Mouse (Mus musculus): ENCODE measurements around the gene Ankrd33b.

Gene Ankrd33b

DNA sequence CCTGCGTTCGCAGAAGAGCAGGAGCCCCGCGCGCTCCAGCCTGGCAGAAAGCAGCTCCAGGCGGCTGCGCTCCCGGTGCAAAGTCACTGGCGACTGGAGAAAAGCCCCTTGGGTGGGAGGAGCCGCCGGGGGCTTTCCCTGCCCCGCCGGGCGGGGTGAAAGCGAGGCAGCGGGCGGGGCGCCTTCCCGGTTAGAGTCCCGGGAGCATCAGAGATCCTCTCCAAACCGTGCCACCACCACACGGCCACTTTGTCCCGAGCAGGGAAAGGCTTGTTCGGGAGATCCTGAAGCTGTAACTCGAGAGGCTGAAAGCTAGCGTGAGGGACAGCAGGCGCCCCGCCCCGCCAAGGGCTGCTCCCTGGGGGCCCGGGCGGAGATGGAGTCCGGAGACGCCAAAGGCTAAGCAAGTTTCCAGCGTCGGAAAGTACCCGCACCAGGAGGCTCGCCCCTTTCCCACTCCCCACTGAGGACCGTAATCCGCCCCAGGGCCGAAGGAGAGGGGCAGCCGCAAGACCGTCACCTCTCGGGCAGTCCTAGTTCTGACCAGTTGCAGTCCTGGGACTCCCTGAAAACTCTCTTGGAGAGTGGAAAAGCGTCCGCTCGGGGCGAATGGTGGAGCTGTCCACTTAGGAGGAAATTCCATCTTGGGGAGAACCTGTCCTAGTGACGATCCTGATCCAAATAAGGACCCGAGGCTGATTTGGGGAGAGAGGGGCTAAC lies at the start of gene Ankrd33b:
Gene Ankrd33b, minus strand, starts transcription at position 246 of the 720 bp plus-strand sequence.
- peak in 1 of 2 experiments; percentile 54 for DNase-seq (ENCODE audit: low spot score in 2 of 2)

DNA sequence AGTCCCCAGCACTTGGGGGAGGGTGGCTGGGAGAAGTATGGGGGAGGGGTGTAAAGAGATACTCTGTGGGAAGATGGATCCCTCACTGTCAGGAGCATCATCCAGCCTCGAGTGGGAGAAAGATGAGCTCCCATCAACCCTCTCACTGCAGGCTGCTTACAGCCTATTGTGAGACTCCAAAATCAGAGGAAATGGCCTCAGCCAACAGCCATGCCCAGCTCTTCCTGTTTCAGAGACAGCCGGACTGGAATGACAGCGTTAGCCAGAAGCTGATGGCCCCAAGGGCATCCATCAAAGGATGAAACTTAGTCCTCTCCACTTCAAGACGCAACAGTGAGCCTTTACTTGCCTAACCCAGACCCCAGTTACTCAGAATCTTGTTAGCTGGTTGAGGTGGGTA lies 47.7 kb upstream of the Ankrd33b start:
- DNase-seq (ENCODE audit: low spot score in 2 of 2): no peak

DNA sequence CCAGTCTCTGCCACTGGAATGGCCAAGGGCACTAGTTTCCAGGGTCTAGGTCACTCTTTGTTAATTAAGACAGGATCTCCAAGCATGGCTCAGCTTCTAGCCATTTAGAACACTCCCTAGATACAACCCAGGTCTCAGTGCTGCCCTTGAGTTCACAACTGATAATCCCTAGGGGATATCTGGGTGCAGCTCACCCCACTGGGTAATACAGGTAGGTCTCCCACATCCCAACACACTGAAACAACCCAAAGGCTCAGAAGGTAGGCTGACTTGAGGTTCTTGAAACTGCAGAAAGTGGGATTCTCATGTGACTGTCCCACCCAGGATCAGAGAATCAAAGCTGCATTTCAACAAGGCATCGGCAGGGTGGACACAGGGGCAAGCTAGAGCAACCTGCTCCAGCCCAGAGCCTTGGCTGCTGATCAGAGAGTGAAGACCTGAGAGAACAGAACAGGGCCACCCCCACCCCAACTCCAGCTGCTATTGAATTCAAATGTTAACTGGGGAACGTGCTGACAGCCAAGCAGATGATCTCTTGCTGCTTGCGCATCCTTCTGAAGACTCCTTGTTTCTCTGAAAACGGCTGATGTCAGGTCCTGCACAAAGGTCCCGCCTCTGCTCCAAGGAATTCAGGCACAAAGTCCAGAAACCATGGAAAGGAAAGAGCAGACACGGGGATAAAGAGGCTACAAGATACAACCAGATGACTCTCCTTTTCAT lies 46.8 kb upstream of the Ankrd33b start:
- no peak for DNase-seq (ENCODE audit: low spot score in 2 of 2)

- DNase-seq (ENCODE audit: low spot score in 2 of 2): no peak
Observed at GRCm38 (mm10) chr15:31413662-31414061, 46.1 kb upstream of the Ankrd33b start.

DNA sequence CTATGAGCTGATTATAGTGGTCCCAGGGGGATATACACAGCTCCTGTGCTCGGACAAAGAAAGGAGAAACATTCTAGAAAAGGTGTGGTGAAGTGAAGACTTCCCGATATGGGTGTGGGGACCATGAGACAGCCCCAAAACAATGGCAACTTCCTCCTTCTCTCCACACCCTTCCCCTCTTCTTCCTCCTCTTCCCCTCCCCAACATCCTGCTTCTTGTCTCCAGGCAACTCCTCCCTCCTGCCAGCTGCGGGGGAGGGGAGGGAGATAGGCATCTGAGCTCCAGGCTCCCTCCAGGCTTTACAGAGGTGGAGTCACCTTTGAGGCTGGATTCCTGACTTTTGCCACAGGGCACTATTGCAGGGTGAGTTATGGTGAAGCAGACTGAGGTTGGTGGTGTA lies 45.4 kb upstream of the Ankrd33b start:
- no peak for DNase-seq (ENCODE audit: low spot score in 2 of 2)

- no peak for DNase-seq (ENCODE audit: low spot score in 2 of 2)
Observed at GRCm38 (mm10) chr15:31412436-31412835, 44.9 kb upstream of the Ankrd33b start.

DNA sequence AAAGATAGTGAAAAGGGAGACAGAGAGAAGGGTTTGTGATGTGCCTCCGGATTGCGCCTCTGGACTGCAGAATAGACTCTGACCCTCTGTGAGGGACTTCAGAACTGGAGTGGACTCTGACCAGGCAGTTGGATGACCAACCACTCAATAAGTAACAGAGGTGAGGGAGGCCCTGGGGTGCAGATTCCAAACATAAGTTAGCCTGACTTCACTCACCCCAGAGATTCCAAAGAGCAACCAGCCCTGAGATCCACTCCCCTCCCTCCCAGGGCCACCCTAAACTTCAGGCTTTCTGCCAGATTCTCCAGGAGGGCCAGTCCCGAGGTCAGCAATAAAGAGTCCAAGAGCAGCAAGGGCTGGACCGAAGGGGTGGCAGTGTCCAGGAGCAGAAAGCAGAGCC lies 40.0 kb upstream of the Ankrd33b start:
- DNase-seq (ENCODE audit: low spot score in 2 of 2): no peak

GRCm38 (mm10) chr15:31406881-31407280 lies 39.4 kb upstream of the Ankrd33b start:
- no peak for DNase-seq (ENCODE audit: low spot score in 2 of 2)

DNA sequence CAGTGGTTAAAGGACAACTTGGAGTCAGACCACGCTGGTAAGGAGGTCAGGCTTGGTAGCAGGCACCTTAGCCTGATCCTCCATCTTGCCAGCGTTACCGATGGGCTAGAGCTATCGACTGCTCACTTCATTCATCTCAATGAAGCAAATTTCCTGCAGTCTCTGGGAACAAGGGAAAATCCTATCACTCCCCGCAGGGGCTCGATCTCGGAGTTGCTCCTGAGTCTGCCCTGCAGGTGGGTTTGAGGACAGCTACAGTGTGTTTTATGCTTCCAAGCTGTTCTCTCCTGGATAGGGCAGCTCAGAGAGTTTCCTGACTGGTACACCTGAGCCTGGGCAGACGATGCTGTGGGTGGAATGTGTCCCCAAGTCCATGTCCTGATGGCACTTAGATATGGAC lies 36.8 kb upstream of the Ankrd33b start:
- no peak for DNase-seq (ENCODE audit: low spot score in 2 of 2)

GRCm38 (mm10) chr15:31402200-31402892 lies 34.8 kb upstream of the Ankrd33b start:
- DNase-seq (ENCODE audit: low spot score in 2 of 2): no peak

DNA sequence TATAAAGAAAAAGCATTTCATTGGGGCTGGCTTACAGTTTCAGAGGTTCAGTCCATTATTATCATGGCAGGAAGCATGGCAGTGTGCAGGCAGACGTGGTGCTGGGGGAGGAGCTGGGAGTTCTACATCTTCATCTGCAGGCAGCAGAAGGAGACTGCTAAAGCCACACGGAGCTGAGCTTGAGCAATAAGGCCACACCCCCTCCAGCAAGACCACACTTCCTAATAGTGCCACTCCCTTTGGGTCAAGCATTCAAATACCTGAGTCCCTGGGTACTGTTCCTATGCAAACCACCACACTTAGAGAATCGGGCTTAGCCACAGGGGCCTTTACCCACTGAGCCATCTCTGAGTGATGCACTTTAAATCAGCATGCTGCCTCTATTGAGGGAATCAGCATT lies 33.4 kb upstream of the Ankrd33b start:
- DNase-seq (ENCODE audit: low spot score in 2 of 2): no peak

DNA sequence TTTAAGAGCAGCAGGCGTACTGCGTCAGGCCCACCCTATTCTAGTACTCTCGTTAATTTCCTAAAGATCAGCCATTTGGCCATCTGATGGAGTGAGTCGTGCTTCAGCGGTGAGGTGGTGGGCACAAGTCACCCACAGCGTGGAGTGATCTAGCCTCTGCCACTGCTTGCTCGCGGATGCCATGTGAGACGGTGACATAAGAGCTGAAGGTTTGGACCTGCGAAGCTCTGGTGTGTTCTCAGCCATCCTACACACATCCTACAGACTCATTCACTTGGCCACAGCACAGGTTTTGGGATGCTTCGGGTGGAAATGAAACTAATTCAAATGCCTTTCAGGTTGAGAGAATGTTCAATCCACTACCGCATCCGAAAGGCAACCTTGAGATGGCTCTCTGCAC lies 31.2 kb upstream of the Ankrd33b start:
- DNase-seq (ENCODE audit: low spot score in 2 of 2): no peak

GRCm38 (mm10) chr15:31397379-31397778 lies 29.9 kb upstream of the Ankrd33b start:
- no peak for DNase-seq (ENCODE audit: low spot score in 2 of 2)

- DNase-seq (ENCODE audit: low spot score in 2 of 2): no peak
Observed at GRCm38 (mm10) chr15:31396755-31397154, 29.2 kb upstream of the Ankrd33b start.

GRCm38 (mm10) chr15:31395986-31396385 lies 28.5 kb upstream of the Ankrd33b start:
- no peak for DNase-seq (ENCODE audit: low spot score in 2 of 2)

- no peak for DNase-seq (ENCODE audit: low spot score in 2 of 2)
Observed at GRCm38 (mm10) chr15:31393402-31393801, 25.9 kb upstream of the Ankrd33b start.

DNA sequence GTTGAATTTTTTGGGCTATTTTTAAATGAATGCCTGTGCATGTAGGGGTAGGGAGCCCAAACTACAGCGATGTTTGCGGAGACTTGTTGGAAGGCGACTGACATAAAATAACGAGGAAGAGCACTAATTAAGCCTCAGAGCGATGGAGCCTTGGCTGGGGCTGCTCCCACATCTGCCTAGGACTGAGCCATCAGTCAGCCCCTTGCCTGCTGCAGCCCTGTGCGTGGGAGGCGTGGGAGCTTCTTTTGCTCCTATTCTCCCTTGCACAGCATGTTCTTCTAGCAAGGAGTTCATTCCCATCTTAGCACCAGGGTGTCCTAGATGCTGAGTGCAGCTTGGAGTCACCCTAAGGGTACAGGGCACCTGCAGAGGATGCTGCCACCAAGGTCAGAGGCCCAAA lies 25.2 kb upstream of the Ankrd33b start:
- peak in 1 of 2 experiments; percentile 61 for DNase-seq (ENCODE audit: low spot score in 2 of 2)

DNA sequence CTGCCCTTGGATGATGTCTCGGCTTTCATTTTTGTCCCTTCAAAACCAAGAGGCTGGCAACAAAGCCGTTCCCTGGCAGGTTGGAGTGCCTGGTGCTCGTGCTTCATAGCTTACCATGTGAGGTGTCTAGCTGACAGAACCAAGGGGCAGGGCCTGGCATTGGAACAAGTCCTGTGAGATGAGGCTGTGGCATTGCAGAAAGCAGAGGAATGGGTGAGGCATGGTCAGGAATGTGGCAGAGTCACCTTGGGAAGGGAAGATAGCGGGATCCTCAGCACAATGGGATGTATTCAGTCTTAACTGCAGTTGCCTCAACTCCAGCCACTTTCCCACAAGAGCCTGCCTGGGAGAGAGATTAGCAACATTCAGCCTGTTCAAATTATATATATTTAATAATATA lies 24.6 kb upstream of the Ankrd33b start:
- DNase-seq (ENCODE audit: low spot score in 2 of 2): no peak

DNA sequence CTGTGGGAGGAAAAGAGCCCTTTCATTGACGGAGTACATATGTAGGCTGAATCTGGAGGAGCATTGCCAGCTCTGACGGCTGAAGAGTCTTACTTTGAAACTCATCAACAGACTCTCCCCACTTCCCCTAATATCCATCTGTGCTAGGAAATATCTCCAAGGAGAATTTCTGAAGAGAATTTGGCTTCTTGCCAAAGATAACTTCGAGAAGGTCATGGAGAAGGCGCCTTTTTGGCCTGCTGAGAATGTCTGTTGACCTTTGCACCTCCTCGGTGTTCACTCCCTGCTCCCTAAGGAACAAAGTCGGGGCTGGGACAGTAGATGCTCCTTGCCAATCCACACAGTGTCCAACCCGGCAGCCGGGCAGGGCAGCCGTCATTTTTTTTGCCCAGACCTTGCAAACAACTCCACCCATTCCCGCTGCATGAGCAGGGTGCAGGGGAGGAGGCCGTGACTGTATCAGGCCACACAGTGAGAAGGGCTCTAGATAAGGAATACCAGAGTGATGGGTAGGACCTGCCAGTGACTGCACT lies 14.5 kb upstream of the Ankrd33b start:
- no peak for DNase-seq (ENCODE audit: low spot score in 2 of 2)

- no peak for DNase-seq (ENCODE audit: low spot score in 2 of 2)
Observed at GRCm38 (mm10) chr15:31379471-31379870, 11.9 kb upstream of the Ankrd33b start.

GRCm38 (mm10) chr15:31375212-31375611 lies 7.7 kb upstream of the Ankrd33b start:
- no peak for DNase-seq (ENCODE audit: low spot score in 2 of 2)

DNA sequence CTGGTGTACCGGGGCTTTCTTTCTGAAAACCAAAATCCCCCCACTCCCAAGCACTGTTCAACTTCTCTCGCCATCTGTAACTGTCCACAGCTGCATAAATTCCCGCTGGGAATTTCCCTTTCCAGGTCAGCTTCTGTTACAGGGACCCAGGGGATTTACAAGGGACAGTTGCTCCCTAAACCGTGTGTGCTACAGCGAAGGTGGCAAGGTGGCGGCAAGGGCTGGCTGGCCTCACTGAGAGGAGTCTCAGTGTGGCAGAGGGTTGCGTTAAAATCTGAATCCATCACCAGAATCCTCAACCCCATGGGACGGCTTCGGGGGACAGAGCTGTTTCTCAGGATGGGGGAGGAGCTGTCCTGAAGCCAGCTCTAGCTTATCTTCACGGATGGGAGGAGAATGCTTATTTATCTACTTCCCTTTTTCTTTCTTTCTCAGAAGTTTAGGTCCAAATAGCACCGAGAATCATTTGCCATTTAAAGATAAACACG lies 1.6 kb upstream of the Ankrd33b start:
- no peak for DNase-seq (ENCODE audit: low spot score in 2 of 2)

Measured in frontal cortex, postnatal 14 days (tissue).